Comparison of ENCODE assay signal across 8 mouse cellular contexts in the genomic region with DNA sequence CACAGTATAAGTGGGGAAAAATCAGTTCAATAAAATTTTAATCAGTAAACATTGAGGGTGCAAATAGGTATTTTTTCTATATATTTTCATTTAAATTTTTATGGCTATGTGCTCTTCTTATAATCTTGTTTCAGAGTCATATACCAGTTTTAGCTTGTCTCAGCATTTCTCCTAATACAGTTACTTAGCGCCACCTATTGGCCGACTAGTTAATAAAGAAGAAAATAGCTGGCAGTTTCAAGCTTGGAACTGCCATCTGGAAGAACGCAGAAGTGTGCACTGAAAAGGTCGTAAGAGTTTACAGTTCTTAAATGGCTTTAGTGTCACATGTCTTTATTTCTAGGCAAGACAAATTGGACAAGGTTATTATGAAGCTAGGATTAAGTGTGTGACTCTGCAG.
DNase-seq lines count a peak whose midpoint lies in the region; ATAC-seq and TF ChIP-seq lines count a peak whose summit lies in the region.
"Had no signal": no experiment of that assay in that cellular context is flagged by ENCODE, and none has a peak within 500 bp of the region (broad histone marks: within the 10 kb centered on the region; RNA-seq: fewer than 3 reads in every experiment).

No protein-coding gene starts in this region.

- H3K27me3 ChIP-seq in MEL (ENCODE audit: control insufficient read depth in 1 of 2, insufficient read depth in 2 of 2, low read length in 2 of 2): no peaks in the 10 kb centered on the region
- no peaks in the 10 kb centered on the region for H3K27me3 ChIP-seq in lung, embryonic 14.5 days (ENCODE audit: insufficient read depth, low read length)
- no peaks in the 10 kb centered on the region for H3K27me3 ChIP-seq in splenic B cell, adult 2 months (ENCODE audit: control insufficient read depth, insufficient read depth, low read length, poor library complexity, severe bottlenecking)

- H3K4me3 ChIP-seq in MEL (ENCODE audit: control insufficient read depth in 1 of 2, insufficient read depth in 1 of 2, low read depth in 2 of 2, low read length in 2 of 2): no peak overlapping the region
- no peak overlapping the region for H3K4me3 ChIP-seq in lung, embryonic 14.5 days (ENCODE audit: low read depth, low read length)
- H3K4me3 ChIP-seq: erythroblast, embryonic 14.5 days had no signal

- H3K27ac ChIP-seq in MEL (ENCODE audit: control insufficient read depth, low read depth, low read length): no peak overlapping the region
- H3K27ac ChIP-seq in lung, embryonic 14.5 days (ENCODE audit: low read depth): no peak overlapping the region

- peak; percentile 67 for DNase-seq in layer of hippocampus, adult 11-12 months (ENCODE audit: low spot score)
- no peak for DNase-seq in layer of hippocampus, postnatal 36 days
- peak; percentile 60 for DNase-seq in MEL (ENCODE audit: low read depth, low spot score)
- peak; percentile 68 for DNase-seq in brain, embryonic 18.5 days (ENCODE audit: low read depth, low spot score)
- DNase-seq in heart, postnatal 14 days: peak; percentile 13 to 64
- peak; percentile 93 for DNase-seq in lung, embryonic 14.5 days
- peak; percentile 73 for DNase-seq in splenic B cell, adult 2 months (ENCODE audit: low read depth, low spot score)

- TF ChIP-seq POLR2A in MEL (IDR thresholded peaks at IDR 0.05; ENCODE audit: control insufficient read depth in 1 of 2, insufficient read depth in 1 of 2, low read depth in 1 of 2, low read length in 2 of 2, poor library complexity in 1 of 2): no peak

- peak; percentile 84 for TF ChIP-seq RAD21 in MEL (IDR thresholded peaks at IDR 0.05; ENCODE audit: low read depth, low read length)

- H3K4me1 ChIP-seq in MEL (ENCODE audit: control insufficient read depth in 1 of 2, insufficient read depth in 2 of 2, low read length in 2 of 2): no peaks in the 10 kb centered on the region
- H3K4me1 ChIP-seq in lung, embryonic 14.5 days (ENCODE audit: insufficient read depth): no peaks in the 10 kb centered on the region

- H3K9me3 ChIP-seq in MEL (replicated peaks; ENCODE audit: insufficient read depth, low read length): no peaks in the 10 kb centered on the region
- no peaks in the 10 kb centered on the region for H3K9me3 ChIP-seq in lung, embryonic 14.5 days (ENCODE audit: low read depth, low read length)

- peak; percentile 15 to 71 (median 44); a peak in 4 of 6 replicates for TF ChIP-seq CTCF in MEL (IDR thresholded peaks at IDR 0.05 in 2 of 3, conservative IDR thresholded peaks at IDR 0.05 in 1 of 3; ENCODE audit: control insufficient read depth in 1 of 3, insufficient read depth in 1 of 3, low read depth in 2 of 3, low read length in 3 of 3, poor library complexity in 1 of 3, severe bottlenecking in 1 of 3)
- TF ChIP-seq CTCF in lung, embryonic 14.5 days (IDR thresholded peaks at IDR 0.05; ENCODE audit: low read depth): peak; percentile 73

- no peak for TF ChIP-seq EP300 in MEL (IDR thresholded peaks at IDR 0.05; ENCODE audit: low read depth in 1 of 2, low read length in 2 of 2)

- H3K4me2 ChIP-seq in lung, embryonic 14.5 days: no peak overlapping the region

- 0 out of 2 replicates have a peak, but pooled peaks have one; percentile 41 for ATAC-seq in lung, embryonic 14.5 days (ENCODE audit: insufficient read depth)

- 8% methylated on average over 4 of the region's 4 CpGs for WGBS in lung, embryonic 14.5 days

- H3K9ac ChIP-seq in MEL (ENCODE audit: control insufficient read depth, low read depth, low read length, poor library complexity, severe bottlenecking): no peak overlapping the region
- H3K9ac ChIP-seq in lung, embryonic 14.5 days: no peak overlapping the region

- intact Hi-C loops in heart, postnatal 14 days (cut with DNase I): loop anchor here (1.0 to 10.0 kb wide), 5 partner anchors 171 to 1168 kb away; no protein-coding TSS in a partner anchor

- no peaks in the 10 kb centered on the region for H3K79me2 ChIP-seq in MEL (ENCODE audit: control insufficient read depth, insufficient read depth, low read length, poor library complexity)

- H3K36me3 ChIP-seq in MEL (ENCODE audit: control insufficient read depth in 1 of 2, insufficient read depth in 2 of 2, low read length in 2 of 2): no peaks in the 10 kb centered on the region
- no peaks in the 10 kb centered on the region for H3K36me3 ChIP-seq in lung, embryonic 14.5 days (ENCODE audit: insufficient read depth)
- H3K36me3 ChIP-seq in splenic B cell, adult 2 months (ENCODE audit: control insufficient read depth, insufficient read depth, low read length, poor library complexity, severe bottlenecking): no peaks in the 10 kb centered on the region

TF ChIP-seq in MEL, 35 proteins besides CTCF, POLR2A, EP300 and RAD21:
- TF ChIP-seq JUND (IDR thresholded peaks at IDR 0.05; ENCODE audit: low read depth, low read length) (no peak), ZC3H11A (IDR thresholded peaks at IDR 0.05; ENCODE audit: low read depth, low read length) (peak; percentile 60), ZKSCAN1 (IDR thresholded peaks at IDR 0.05; ENCODE audit: low read depth, low read length) (no peak), NRF1 (IDR thresholded peaks at IDR 0.05; ENCODE audit: insufficient read depth, low read depth, low read length, poor library complexity, severe bottlenecking) (no peak), MAFK (IDR thresholded peaks at IDR 0.05; ENCODE audit: borderline replicate concordance, low read depth, low read length) (peak; percentile 100), ZNF384 (IDR thresholded peaks at IDR 0.05; ENCODE audit: low read depth, low read length) (no peak), CHD1 (IDR thresholded peaks at IDR 0.05; ENCODE audit: low read depth, low read length) (no peak), SMC3 (IDR thresholded peaks at IDR 0.05; ENCODE audit: low read depth, low read length) (peak; percentile 64)

Comparison
In these comparisons a context has a peak if more than half of its experiments do, and no peak if none do; other contexts are left out.
1. DNase-seq: peak in layer of hippocampus, adult 11-12 months (single experiment), MEL (single experiment), brain, embryonic 18.5 days (single experiment), heart, postnatal 14 days (2 of 2), lung, embryonic 14.5 days (single experiment) and splenic B cell, adult 2 months (single experiment); none in layer of hippocampus, postnatal 36 days (0 of 2).